Mouse (Mus musculus) liver, postnatal 0 days (tissue): Measurements from ENCODE around the gene Gak.

ENCODE experiments used
- CTCF ChIP-seq: sonication (generic); IDR thresholded peaks from 2 replicates; pipeline ENCODE4 v1.5.1; 2016; ENCODE audit warnings: antibody characterized with exemption, low read depth
- EP300 ChIP-seq: IDR thresholded peaks from 2 replicates; pipeline ENCODE4 v1.6.1; 2016; ENCODE audit warnings: antibody characterized with exemption, low read depth, mild to moderate bottlenecking

- TF ChIP-seq CTCF (no peak), EP300 (no peak)
Measured at GRCm38 (mm10) chr5:108660632-108661268, 31.2 kb upstream of the Gak start.
